Mouse (Mus musculus) stomach, embryonic 14.5 days (tissue): ENCODE data around the gene Rhoh. TPM values are rescaled to one million over a fixed set of nuclear protein-coding genes. Genes with fewer than 3 reads are reported as not detected.

Experiments used
- ATAC-seq: fragments of 200-750 bp; cut with Nextera tagmentation; 2 replicates; pipeline ENCODE4 v1.8.0; 2017; ENCODE audit warnings: low read depth, moderate TSS enrichment; ENCODE audit not compliant: insufficient number of reproducible peaks, insufficient read depth, low FRiP score
- H3K27ac ChIP-seq: fragments of 300-500 bp; sonication (generic); 2 replicates; pipeline ENCODE4 v1.5.1; 2014; ENCODE audit warnings: mild to moderate bottlenecking, low read length, moderate library complexity, mixed read lengths
- H3K27me3 ChIP-seq: fragments of 300-500 bp; sonication (generic); 2 replicates; pipeline ENCODE4 v1.6.1; 2014; ENCODE audit warnings: low read length, control low read depth, mixed read lengths; ENCODE audit not compliant: control insufficient read depth, insufficient read depth
- H3K36me3 ChIP-seq: fragments of 300-500 bp; sonication (generic); 2 replicates; pipeline ENCODE4 v1.6.1; 2014; ENCODE audit warnings: mild to moderate bottlenecking, control low read depth, low read length, moderate library complexity, mixed read lengths; ENCODE audit not compliant: control insufficient read depth, insufficient read depth
- H3K4me1 ChIP-seq: fragments of 300-500 bp; sonication (generic); 2 replicates; pipeline ENCODE4 v1.6.1; 2014; ENCODE audit warnings: low read length, control low read depth, mixed read lengths; ENCODE audit not compliant: control insufficient read depth, insufficient read depth
- H3K4me2 ChIP-seq: fragments of 300-500 bp; sonication (generic); replicated peaks from 2 replicates; pipeline ENCODE4 v1.6.1; 2014; ENCODE audit warnings: low read depth, low read length, control low read depth
- H3K4me3 ChIP-seq: fragments of 300-500 bp; sonication (generic); 2 replicates; pipeline ENCODE4 v1.5.1; 2014; ENCODE audit warnings: low read depth, low read length, control low read depth
- H3K9ac ChIP-seq: fragments of 300-500 bp; sonication (generic); replicated peaks from 2 replicates; pipeline ENCODE4 v1.6.1; 2014; ENCODE audit warnings: low read depth, mild to moderate bottlenecking, control low read depth, low read length, moderate library complexity, mixed read lengths
- H3K9me3 ChIP-seq: fragments of 300-500 bp; sonication (generic); 2 replicates; pipeline ENCODE4 v1.6.1; 2016; ENCODE audit warnings: low read depth, low read length, control low read depth; ENCODE audit not compliant: control insufficient read depth
- WGBS: fragments of 180-500 bp; shearing (Covaris S2); extraction: QIAGEN DNeasy Blood & Tissue Kit; methylation state at CpG from one replicate; pipeline ENCODE4 v1.1.7; 2014; 5-methylcytosine and 5-hydroxymethylcytosine counted together
- polyA plus RNA-seq: library from polyadenylated mRNA; unstranded; fragments of >200 nt; fragmentation: Nextera tagmentation; extraction: Ambion mirVana; gene quantifications from 2 replicates; pipeline ENCODE4 v1.2.1, GENCODE M21; 2014

Rhoh gene
- polyA plus RNA-seq, 1 experiment from 2014 or later = 0.67 TPM

GRCm38 (mm10) chr5:65895121-65895692 lies 34.2 kb downstream of the Rhoh start:
- no peak overlapping the region for H3K9ac ChIP-seq
- no peaks in the 10 kb centered on the region for H3K9me3 ChIP-seq
- no peak overlapping the region for H3K4me2 ChIP-seq
- no peaks in the 10 kb centered on the region for H3K27me3 ChIP-seq
- H3K4me1 ChIP-seq = no peaks in the 10 kb centered on the region
- WGBS = 79% methylated on average over 6 of the region's 6 CpGs
- H3K36me3 ChIP-seq = no peaks in the 10 kb centered on the region
- H3K27ac ChIP-seq = no peak overlapping the region
- no peak for ATAC-seq
- H3K4me3 ChIP-seq = no peak overlapping the region

DNA sequence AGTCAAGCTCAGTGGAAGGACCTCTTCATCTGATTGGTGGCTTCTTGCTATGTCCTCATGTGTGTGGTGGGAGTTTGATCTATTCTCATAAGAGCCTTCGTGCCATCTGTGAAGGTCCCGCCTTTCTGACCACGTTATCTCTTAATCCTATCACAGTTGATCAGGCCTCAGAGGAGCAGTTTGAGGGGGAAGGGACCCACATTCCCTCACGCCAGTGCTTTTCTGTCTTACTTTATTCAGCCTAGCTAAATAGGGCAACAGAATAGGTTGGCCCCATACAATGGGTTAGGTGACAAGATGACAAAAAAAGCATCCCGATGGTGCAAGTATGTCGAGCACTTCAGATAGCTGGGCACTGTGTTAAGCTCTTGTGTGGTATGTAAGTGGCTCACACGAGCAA lies 34.8 kb downstream of the Rhoh start:
- Histone ChIP-seq H3K27ac (no peak overlapping the region), H3K27me3 (no peaks in the 10 kb centered on the region), H3K4me1 (no peaks in the 10 kb centered on the region), H3K36me3 (no peaks in the 10 kb centered on the region), H3K4me3 (no peak overlapping the region), H3K9me3 (no peaks in the 10 kb centered on the region), H3K4me2 (no peak overlapping the region), H3K9ac (no peak overlapping the region)
- ATAC-seq = no peak
- WGBS = 81% methylated on average over 7 of the region's 7 CpGs

DNA sequence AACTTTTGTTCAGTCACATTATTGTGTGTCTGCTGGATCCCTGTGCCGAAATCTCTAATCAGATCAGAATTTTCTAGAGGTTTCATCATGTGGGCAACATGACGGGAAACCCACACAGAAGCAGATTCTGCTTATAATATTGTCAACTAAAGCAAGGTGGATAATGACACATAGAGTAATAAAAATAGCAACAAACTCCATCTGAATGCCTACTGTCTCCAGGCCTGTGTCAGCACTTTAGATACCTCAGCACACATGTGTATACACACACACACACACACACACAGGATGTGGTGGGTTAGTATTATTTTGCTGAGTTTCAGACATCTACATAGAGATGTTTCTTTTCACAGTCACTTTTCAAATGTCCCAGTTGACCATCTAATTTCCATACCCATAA lies 36.7 kb downstream of the Rhoh start:
- Histone ChIP-seq H3K36me3 (no peaks in the 10 kb centered on the region), H3K27ac (no peak overlapping the region), H3K9me3 (no peaks in the 10 kb centered on the region), H3K27me3 (no peaks in the 10 kb centered on the region), H3K4me3 (no peak overlapping the region), H3K9ac (no peak overlapping the region), H3K4me2 (no peak overlapping the region), H3K4me1 (no peaks in the 10 kb centered on the region)
- WGBS = 89% methylated on average over 2 of the region's 2 CpGs
- no peak for ATAC-seq

DNA sequence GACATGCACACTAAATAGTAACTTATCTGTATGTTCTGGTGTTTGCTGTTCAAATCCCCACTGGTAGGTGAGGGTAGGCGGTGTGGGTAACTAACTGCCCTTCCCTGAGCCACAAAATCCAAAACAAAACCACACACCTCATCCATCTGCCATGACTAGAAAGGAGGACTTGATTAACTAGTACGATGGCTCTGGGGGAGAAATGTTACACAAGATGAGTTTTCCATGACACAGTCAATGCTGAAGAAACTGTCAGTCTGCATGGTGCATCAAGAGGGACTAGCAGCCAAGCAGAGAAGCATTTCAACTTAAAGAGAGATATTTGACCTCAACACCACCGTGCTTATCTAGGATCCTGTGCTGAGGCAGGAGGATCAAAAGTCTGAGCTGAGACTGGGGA lies 37.7 kb downstream of the Rhoh start:
- no peak overlapping the region for H3K4me2 ChIP-seq
- no peak overlapping the region for H3K4me3 ChIP-seq
- no peak for ATAC-seq
- no peak overlapping the region for H3K27ac ChIP-seq
- no peak overlapping the region for H3K9ac ChIP-seq
- no peaks in the 10 kb centered on the region for H3K4me1 ChIP-seq
- 80% methylated on average over 3 of the region's 3 CpGs for whole genome bisulfite sequencing
- H3K27me3 ChIP-seq = no peaks in the 10 kb centered on the region
- peaks cover 7% of the 10 kb centered on the region; the same call in 1 of the 2 replicates for H3K9me3 ChIP-seq
- H3K36me3 ChIP-seq = no peaks in the 10 kb centered on the region

GRCm38 (mm10) chr5:65900113-65900512 lies 39.1 kb downstream of the Rhoh start:
- Histone ChIP-seq H3K27me3 (no peaks in the 10 kb centered on the region), H3K4me3 (no peak overlapping the region), H3K36me3 (no peaks in the 10 kb centered on the region), H3K9ac (no peak overlapping the region), H3K4me1 (no peaks in the 10 kb centered on the region), H3K27ac (no peak overlapping the region), H3K9me3 (peaks cover 14% of the 10 kb centered on the region; the same call in 1 of the 2 replicates), H3K4me2 (no peak overlapping the region)
- no peak for ATAC-seq
- 88% methylated on average over 6 of the region's 6 CpGs for WGBS

- WGBS = 49% methylated on average over 7 of the region's 7 CpGs
- no peak overlapping the region for H3K4me3 ChIP-seq
- no peaks in the 10 kb centered on the region for H3K36me3 ChIP-seq
- H3K9ac ChIP-seq = no peak overlapping the region
- H3K4me2 ChIP-seq = no peak overlapping the region
- ATAC-seq = 0 out of 2 replicates have a peak, but pooled peaks have one; percentile 37
- no peaks in the 10 kb centered on the region for H3K27me3 ChIP-seq
- H3K27ac ChIP-seq = no peak overlapping the region
- no peaks in the 10 kb centered on the region for H3K4me1 ChIP-seq
- H3K9me3 ChIP-seq = peaks cover 15% of the 10 kb centered on the region; the same call in 1 of the 2 replicates
Measured at GRCm38 (mm10) chr5:65900862-65901265, 39.9 kb downstream of the Rhoh start.

DNA sequence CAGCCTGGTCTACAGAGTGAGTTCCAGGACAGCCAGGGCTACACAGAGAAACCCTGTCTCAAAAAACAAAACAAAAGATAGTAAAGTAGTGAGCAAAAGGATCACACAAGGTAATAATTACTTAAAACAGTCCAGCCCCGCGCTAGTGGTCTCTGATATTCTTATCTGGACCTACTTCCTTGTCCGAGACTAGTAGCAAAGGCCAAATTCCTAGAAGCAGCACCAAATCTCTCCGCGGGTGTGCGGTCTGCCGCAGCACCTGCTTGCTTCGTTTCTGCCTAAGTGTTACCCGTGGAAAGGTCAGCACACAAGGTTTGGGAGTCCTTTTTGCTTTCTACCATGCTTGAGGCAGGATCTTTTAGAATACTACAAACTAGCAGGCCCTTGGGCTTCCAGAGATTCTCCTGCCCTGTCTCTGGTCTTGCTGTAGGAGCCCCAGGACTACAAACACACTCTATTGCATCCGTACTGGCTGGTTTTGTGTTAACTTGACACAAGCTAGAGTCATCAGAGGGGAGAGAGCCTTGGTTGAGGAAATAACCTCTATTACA lies 40.9 kb downstream of the Rhoh start:
- Histone ChIP-seq H3K4me2 (no peak overlapping the region), H3K36me3 (no peaks in the 10 kb centered on the region), H3K4me1 (no peaks in the 10 kb centered on the region), H3K27ac (no peak overlapping the region), H3K9me3 (peaks cover 20% of the 10 kb centered on the region; the same call in 1 of the 2 replicates), H3K27me3 (no peaks in the 10 kb centered on the region), H3K4me3 (no peak overlapping the region), H3K9ac (no peak overlapping the region)
- no peak for ATAC-seq
- WGBS = 86% methylated on average over 10 of the region's 10 CpGs

- no peak for ATAC-seq
- no peaks in the 10 kb centered on the region for H3K4me1 ChIP-seq
- no peaks in the 10 kb centered on the region for H3K36me3 ChIP-seq
- no peak overlapping the region for H3K4me3 ChIP-seq
- H3K9ac ChIP-seq = no peak overlapping the region
- no peak overlapping the region for H3K27ac ChIP-seq
- H3K9me3 ChIP-seq = peaks cover 20% of the 10 kb centered on the region; the same call in 1 of the 2 replicates
- WGBS = 91% methylated on average over 9 of the region's 9 CpGs
- no peaks in the 10 kb centered on the region for H3K27me3 ChIP-seq
- no peak overlapping the region for H3K4me2 ChIP-seq
Measured at GRCm38 (mm10) chr5:65902811-65903210, 41.8 kb downstream of the Rhoh start.

GRCm38 (mm10) chr5:65904476-65904875 lies 43.5 kb downstream of the Rhoh start:
- Histone ChIP-seq H3K4me1 (no peaks in the 10 kb centered on the region), H3K27ac (no peak overlapping the region), H3K4me2 (no peak overlapping the region), H3K4me3 (no peak overlapping the region), H3K9me3 (peaks cover 20% of the 10 kb centered on the region; the same call in 1 of the 2 replicates), H3K36me3 (no peaks in the 10 kb centered on the region), H3K27me3 (no peaks in the 10 kb centered on the region), H3K9ac (no peak overlapping the region)
- no peak for ATAC-seq
- WGBS = 91% methylated on average over 4 of the region's 4 CpGs
